In the genomic region with DNA sequence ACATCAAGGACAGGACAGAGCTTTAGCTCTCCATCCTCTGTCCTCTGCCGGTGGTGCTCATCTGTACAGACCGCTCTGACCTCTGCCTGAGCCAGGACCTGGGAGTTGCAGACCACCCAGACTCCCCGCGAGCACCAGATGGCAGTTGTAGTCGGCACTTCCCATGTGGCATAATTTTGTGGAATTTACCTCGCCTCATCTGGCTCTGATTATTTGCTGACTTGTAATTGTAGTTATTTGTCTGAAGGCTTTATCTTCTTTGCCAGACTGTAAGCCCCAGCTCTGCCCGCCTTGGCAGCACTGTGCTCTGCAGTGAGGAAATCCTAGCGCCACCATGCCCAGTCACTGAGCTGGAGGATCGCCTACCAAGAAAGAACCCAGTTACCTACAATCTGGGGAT, we compare ENCODE assay signal across 9 mouse cellular contexts. TPM values are rescaled to one million over a fixed set of nuclear protein-coding genes. Genes with fewer than 3 reads are reported as not detected.
DNase-seq lines count a peak whose midpoint lies in the region; ATAC-seq lines count a peak whose summit lies in the region.
"Had no signal": no experiment of that assay in that cellular context is flagged by ENCODE, and none has a peak within 500 bp of the region (broad histone marks: within the 10 kb centered on the region; RNA-seq: fewer than 3 reads in every experiment).

No protein-coding gene starts in this region.

- H3K9me3 ChIP-seq in heart, embryonic 15.5 days (replicated peaks) = no peaks in the 10 kb centered on the region
- no peaks in the 10 kb centered on the region for H3K9me3 ChIP-seq in midbrain, embryonic 13.5 days

- intact Hi-C loops in heart, postnatal 36 days (cut with DNase I) = no loop called here
- intact Hi-C loops in gastrocnemius, postnatal 14 days (cut with DNase I; ENCODE audit: low total_unique reads) = no loop called here
- intact Hi-C loops in gastrocnemius, postnatal 36 days (cut with DNase I) = no loop called here

- no peak for DNase-seq in heart, postnatal 36 days
- peak; percentile 56 for DNase-seq in brain, adult 2 months (ENCODE audit: low read depth, low spot score)
- DNase-seq in forelimb bud, embryonic 11.5 days (ENCODE audit: low read depth, low spot score) = peak; percentile 84
- DNase-seq in gastrocnemius, postnatal 14 days = no peak
- no peak for DNase-seq in gastrocnemius, postnatal 36 days
- no peak for DNase-seq in kidney, adult 8-10 months

- ATAC-seq in heart, embryonic 15.5 days (replicated peaks; ENCODE audit: insufficient number of reproducible peaks, insufficient read depth, low FRiP score, low read depth) = no peak
- ATAC-seq in midbrain, embryonic 13.5 days = peak; percentile 73

- WGBS in heart, embryonic 15.5 days = 19% methylated on average over 9 of the region's 9 CpGs
- WGBS in midbrain, embryonic 13.5 days = 11% methylated on average over 9 of the region's 9 CpGs

- H3K4me1 ChIP-seq in heart, embryonic 15.5 days (replicated peaks) = peaks cover 6% of the 10 kb centered on the region
- H3K4me1 ChIP-seq in midbrain, embryonic 13.5 days (replicated peaks) = peaks cover 13% of the 10 kb centered on the region

- no peaks in the 10 kb centered on the region for H3K27me3 ChIP-seq in heart, embryonic 15.5 days
- H3K27me3 ChIP-seq in midbrain, embryonic 13.5 days = no peaks in the 10 kb centered on the region

- H3K4me2 ChIP-seq in heart, embryonic 15.5 days = peak overlapping the region; percentile 53
- peak overlapping the region; percentile 50 for H3K4me2 ChIP-seq in midbrain, embryonic 13.5 days (replicated peaks)

- no peak overlapping the region for H3K27ac ChIP-seq in heart, embryonic 15.5 days
- H3K27ac ChIP-seq in midbrain, embryonic 13.5 days = no peak overlapping the region

- H3K36me3 ChIP-seq in heart, embryonic 15.5 days = no peaks in the 10 kb centered on the region
- no peaks in the 10 kb centered on the region for H3K36me3 ChIP-seq in midbrain, embryonic 13.5 days

- peak overlapping the region; percentile 27 for H3K4me3 ChIP-seq in heart, embryonic 15.5 days
- peak overlapping the region; percentile 11 for H3K4me3 ChIP-seq in midbrain, embryonic 13.5 days (replicated peaks)
- H3K4me3 ChIP-seq: erythroblast, embryonic 14.5 days had no signal

- H3K9ac ChIP-seq in heart, embryonic 15.5 days = no peak overlapping the region
- peak overlapping the region; percentile 44; the same call in 1 of the 2 replicates for H3K9ac ChIP-seq in midbrain, embryonic 13.5 days (replicated peaks)

RNA-seq across cellular contexts. Expression of a gene that starts 35.8 kb away (rescaled TPM):
- polyA plus RNA-seq in heart, embryonic 15.5 days (2015; fragmentation: Nextera tagmentation; extraction: Ambion mirVana) = 11.7 and 12.6 TPM in 2 replicates
- 10 to 100 TPM; 10.1 to 11.4 TPM for total RNA-seq in heart, postnatal 36 days (2021)
- polyA plus RNA-seq in midbrain, embryonic 13.5 days (2015; fragmentation: Nextera tagmentation; extraction: Ambion mirVana) = 29.2 and 30.2 TPM in 2 replicates
- 1 to 10 TPM; 7.7 to 7.9 TPM for total RNA-seq in gastrocnemius, postnatal 14 days (2021)
- 10 to 100 TPM in 1 of 2 experiments, 1 to 10 TPM in 1; 8.3 to 10.9 TPM for total RNA-seq in gastrocnemius, postnatal 36 days (2021)

Comparison
In these comparisons a context has a peak if more than half of its experiments do, and no peak if none do; other contexts are left out.
1. DNase-seq: peak in brain, adult 2 months (single experiment) and forelimb bud, embryonic 11.5 days (single experiment); none in heart, postnatal 36 days (0 of 2), gastrocnemius, postnatal 14 days (single experiment), gastrocnemius, postnatal 36 days (0 of 2) and kidney, adult 8-10 months (0 of 2).